Mouse (Mus musculus) frontal cortex, postnatal 10 days (tissue): Measurements from ENCODE around the gene Vipr1.
A peak's percentile ranks its signal among the peaks of the same experiment; 100 is the strongest.

Source experiments
- DNase-seq, 2 experiments: peaks; one replicate each; pipeline ENCODE4 v3.0.0; 2022; ENCODE audit warnings: low spot score in 2 of 2, mixed read lengths in 1 of 2

Vipr1 gene

GRCm38 (mm10) chr9:121677069-121677468 is 34.6 kb downstream of the Vipr1 start:
- DNase-seq: no peak

GRCm38 (mm10) chr9:121677476-121677875 is 35.0 kb downstream of the Vipr1 start:
- DNase-seq: no peak

- peak in 1 of 2 experiments; percentile 44 for DNase-seq
Measured at GRCm38 (mm10) chr9:121679549-121679948, 37.0 kb downstream of the Vipr1 start.

- DNase-seq: no peak
Measured at GRCm38 (mm10) chr9:121681191-121681590, 38.7 kb downstream of the Vipr1 start.

- DNase-seq: no peak
Measured at GRCm38 (mm10) chr9:121682037-121682680, 39.6 kb downstream of the Vipr1 start.

GRCm38 (mm10) chr9:121684702-121685101 is 42.2 kb downstream of the Vipr1 start:
- DNase-seq: no peak

GRCm38 (mm10) chr9:121690200-121690651 is 47.7 kb downstream of the Vipr1 start:
- peak; percentile 59 to 65 for DNase-seq

- no peak for DNase-seq
Measured at GRCm38 (mm10) chr9:121690734-121691133, 48.2 kb downstream of the Vipr1 start.

- no peak for DNase-seq
Measured at GRCm38 (mm10) chr9:121694736-121695135, 52.2 kb downstream of the Vipr1 start.

GRCm38 (mm10) chr9:121696626-121697025 is 54.1 kb downstream of the Vipr1 start:
- no peak for DNase-seq

- DNase-seq: peak in 1 of 2 experiments; percentile 46
Measured at GRCm38 (mm10) chr9:121697150-121698049, 54.9 kb downstream of the Vipr1 start.

GRCm38 (mm10) chr9:121704261-121704645 is 61.7 kb downstream of the Vipr1 start:
- no peak for DNase-seq

- peak; percentile 82 to 87 for DNase-seq
Measured at GRCm38 (mm10) chr9:121704646-121705625, 62.4 kb downstream of the Vipr1 start, which contains the start of gene Sec22c. Gene Sec22c (minus strand): TSS chr9:121705490.

GRCm38 (mm10) chr9:121706029-121706675 is 63.6 kb downstream of the Vipr1 start:
- no peak for DNase-seq

- no peak for DNase-seq
Measured at GRCm38 (mm10) chr9:121707801-121708200, 65.3 kb downstream of the Vipr1 start.

- DNase-seq: no peak
Measured at GRCm38 (mm10) chr9:121708506-121709486, 66.3 kb downstream of the Vipr1 start.

GRCm38 (mm10) chr9:121709898-121710583 is 67.5 kb downstream of the Vipr1 start, which contains the start of gene Ss18l2:
Gene Ss18l2 (plus strand): TSS chr9:121710329.
- peak; percentile 97 for DNase-seq

- no peak for DNase-seq
Measured at GRCm38 (mm10) chr9:121710584-121710975, 68.1 kb downstream of the Vipr1 start.

GRCm38 (mm10) chr9:121717048-121717447 is 74.5 kb downstream of the Vipr1 start:
- no peak for DNase-seq
